Mouse (Mus musculus) midbrain, embryonic 12.5 days (tissue): ENCODE measurements around the gene 1700016K19Rik. TPM values are rescaled to one million over a fixed set of nuclear protein-coding genes. Genes with fewer than 3 reads are reported as not detected.

Experiments
- ATAC-seq: fragments of 200-750 bp; cut with Nextera tagmentation; 2 replicates; pipeline ENCODE4 v1.8.0; 2017; ENCODE audit warnings: low read depth, moderate TSS enrichment, moderate library complexity; ENCODE audit not compliant: low FRiP score
- H3K27ac ChIP-seq: fragments of 300-500 bp; sonication (generic); replicated peaks from 2 replicates; pipeline ENCODE4 v1.5.1; 2016; ENCODE audit warnings: mild to moderate bottlenecking
- H3K27me3 ChIP-seq: fragments of 300-500 bp; sonication (generic); 2 replicates; pipeline ENCODE4 v1.6.1; 2016; ENCODE audit warnings: mild to moderate bottlenecking
- H3K36me3 ChIP-seq: fragments of 300-500 bp; sonication (generic); 2 replicates; pipeline ENCODE4 v1.6.1; 2016
- H3K4me1 ChIP-seq: fragments of 300-500 bp; sonication (generic); 2 replicates; pipeline ENCODE4 v1.6.1; 2016
- H3K4me2 ChIP-seq: fragments of 300-500 bp; sonication (generic); replicated peaks from 2 replicates; pipeline ENCODE4 v1.6.1; 2016; ENCODE audit warnings: mild to moderate bottlenecking, moderate library complexity
- H3K4me3 ChIP-seq: fragments of 300-500 bp; sonication (generic); 2 replicates; pipeline ENCODE4 v1.5.1; 2016; ENCODE audit warnings: mild to moderate bottlenecking
- H3K9ac ChIP-seq: fragments of 300-500 bp; sonication (generic); replicated peaks from 2 replicates; pipeline ENCODE4 v1.6.1; 2016; ENCODE audit warnings: mild to moderate bottlenecking, moderate library complexity
- H3K9me3 ChIP-seq: fragments of 300-500 bp; sonication (generic); 2 replicates; pipeline ENCODE4 v1.6.1; 2016; ENCODE audit warnings: mild to moderate bottlenecking
- WGBS: fragments of 180-500 bp; shearing (Covaris S2); methylation state at CpG from one replicate; pipeline ENCODE4 v1.1.7; 2016; 5-methylcytosine and 5-hydroxymethylcytosine counted together
- polyA plus RNA-seq: library from polyadenylated mRNA; unstranded; fragments of >200 nt; fragmentation: Nextera tagmentation; extraction: Ambion mirVana; gene quantifications from 2 replicates; pipeline ENCODE4 v1.2.1, GENCODE M21; 2016

The 1700016K19Rik gene
- polyA plus RNA-seq, 1 experiment from 2014 or later: 0.40 TPM

- peaks cover 67% of the 10 kb centered on the region for H3K27me3 ChIP-seq
- under 1% methylated on average over 80 of the region's 90 CpGs for WGBS
- peaks cover 45% of the 10 kb centered on the region for H3K4me1 ChIP-seq
- H3K4me2 ChIP-seq: peak overlapping the region; percentile 98
- H3K4me3 ChIP-seq: peak overlapping the region; percentile 63
- H3K9ac ChIP-seq: peak overlapping the region; percentile 60
- H3K9me3 ChIP-seq: no peaks in the 10 kb centered on the region
- peak; percentile 67 for ATAC-seq
- H3K36me3 ChIP-seq: no peaks in the 10 kb centered on the region
- no peak overlapping the region for H3K27ac ChIP-seq
Measured at GRCm38 (mm10) chr11:75966401-75967372, 33.0 kb upstream of the 1700016K19Rik start.

GRCm38 (mm10) chr11:75968761-75969160 is 31.0 kb upstream of the 1700016K19Rik start:
- no peak overlapping the region for H3K4me3 ChIP-seq
- no peak overlapping the region for H3K9ac ChIP-seq
- ATAC-seq: no peak
- peaks cover 53% of the 10 kb centered on the region for H3K27me3 ChIP-seq
- H3K27ac ChIP-seq: no peak overlapping the region
- whole genome bisulfite sequencing: 75% methylated on average over 6 of the region's 6 CpGs
- peaks cover 34% of the 10 kb centered on the region for H3K4me1 ChIP-seq
- no peak overlapping the region for H3K4me2 ChIP-seq
- H3K9me3 ChIP-seq: no peaks in the 10 kb centered on the region
- no peaks in the 10 kb centered on the region for H3K36me3 ChIP-seq

DNA sequence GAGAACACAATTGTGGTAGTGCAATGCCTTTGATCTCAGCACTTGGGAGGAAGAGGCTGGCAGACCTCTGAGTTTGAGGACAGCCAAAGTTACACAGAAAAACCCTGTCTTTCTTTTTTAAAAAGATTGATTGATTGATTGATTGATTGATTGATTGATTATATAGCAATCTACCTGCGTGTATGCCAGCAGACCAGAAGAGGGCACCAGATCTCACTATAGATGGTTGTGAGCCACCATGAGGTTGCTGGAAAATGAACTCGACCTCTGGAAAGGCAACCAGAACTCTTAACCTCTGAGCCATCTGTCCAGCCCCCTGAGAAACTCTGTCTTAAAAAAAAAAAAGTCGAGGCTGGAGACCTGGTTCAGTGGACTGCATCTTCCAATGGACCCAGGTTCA is 29.1 kb upstream of the 1700016K19Rik start:
- Histone ChIP-seq H3K9ac (no peak overlapping the region), H3K4me2 (no peak overlapping the region), H3K27me3 (peaks cover 40% of the 10 kb centered on the region), H3K4me1 (peaks cover 15% of the 10 kb centered on the region), H3K27ac (no peak overlapping the region), H3K9me3 (no peaks in the 10 kb centered on the region), H3K36me3 (no peaks in the 10 kb centered on the region), H3K4me3 (no peak overlapping the region)
- WGBS: 23% methylated on average over 3 of the region's 3 CpGs
- ATAC-seq: no peak

DNA sequence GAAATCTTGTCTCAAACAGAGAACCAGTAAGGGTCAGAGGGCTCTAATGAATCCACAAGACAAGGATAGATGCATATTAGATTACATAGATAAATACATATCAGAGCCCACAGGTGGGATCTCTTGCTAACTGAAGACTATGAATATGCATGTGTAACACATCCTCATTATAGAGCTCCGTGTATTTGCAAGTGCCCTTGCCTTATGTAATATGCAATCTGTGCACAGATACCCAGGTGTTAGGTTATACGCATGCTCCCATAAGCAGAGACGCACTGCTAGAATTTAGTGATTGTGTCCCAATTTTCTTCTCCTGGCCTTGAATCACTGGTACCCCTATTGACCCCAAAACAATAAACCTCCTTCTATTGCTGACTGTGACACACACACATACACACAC is 27.5 kb upstream of the 1700016K19Rik start:
- no peak for ATAC-seq
- Histone ChIP-seq H3K9me3 (no peaks in the 10 kb centered on the region), H3K4me2 (no peak overlapping the region), H3K36me3 (no peaks in the 10 kb centered on the region), H3K4me1 (peaks cover 3% of the 10 kb centered on the region; the same call in 1 of the 2 replicates), H3K4me3 (no peak overlapping the region), H3K27me3 (peaks cover 24% of the 10 kb centered on the region), H3K9ac (no peak overlapping the region), H3K27ac (no peak overlapping the region)
- WGBS: 91% methylated on average over 3 of the region's 3 CpGs

- Histone ChIP-seq H3K4me1 (no peaks in the 10 kb centered on the region), H3K4me2 (no peak overlapping the region), H3K27ac (no peak overlapping the region), H3K9ac (no peak overlapping the region), H3K4me3 (no peak overlapping the region), H3K36me3 (no peaks in the 10 kb centered on the region), H3K9me3 (no peaks in the 10 kb centered on the region), H3K27me3 (peaks cover 16% of the 10 kb centered on the region)
- no peak for ATAC-seq
- WGBS: 25% methylated on average over 7 of the region's 7 CpGs
Measured at GRCm38 (mm10) chr11:75972916-75973567, 26.7 kb upstream of the 1700016K19Rik start.

- Histone ChIP-seq H3K27me3 (peaks cover 7% of the 10 kb centered on the region), H3K4me2 (no peak overlapping the region), H3K36me3 (no peaks in the 10 kb centered on the region), H3K27ac (no peak overlapping the region), H3K4me1 (no peaks in the 10 kb centered on the region), H3K9ac (no peak overlapping the region), H3K4me3 (no peak overlapping the region), H3K9me3 (no peaks in the 10 kb centered on the region)
- ATAC-seq: no peak
- 97% methylated on average over 1 of the region's 1 CpGs for WGBS
Measured at GRCm38 (mm10) chr11:75973988-75974387, 25.7 kb upstream of the 1700016K19Rik start.

DNA sequence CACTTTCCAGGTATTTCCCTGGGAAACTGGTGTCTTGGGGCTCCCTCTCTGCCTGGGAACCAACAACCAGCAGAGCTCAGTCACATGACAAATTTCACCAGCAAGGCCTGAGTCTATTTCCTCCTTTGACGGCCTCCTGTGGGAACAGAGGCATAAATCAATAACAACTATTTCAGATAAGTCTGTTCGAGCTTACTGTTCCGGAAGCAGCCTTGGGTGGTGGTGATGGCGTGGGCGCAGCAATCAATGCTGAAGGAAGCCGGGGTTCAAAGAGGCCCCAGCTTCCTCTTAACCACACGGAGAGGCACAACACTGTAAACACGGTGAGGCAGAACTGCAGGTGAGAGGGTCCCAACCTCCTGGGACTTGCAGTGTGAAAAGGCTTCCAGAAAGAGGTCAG is 23.0 kb upstream of the 1700016K19Rik start:
- no peak overlapping the region for H3K4me3 ChIP-seq
- no peaks in the 10 kb centered on the region for H3K27me3 ChIP-seq
- 75% methylated on average over 8 of the region's 8 CpGs for WGBS
- H3K27ac ChIP-seq: no peak overlapping the region
- ATAC-seq: no peak
- no peak overlapping the region for H3K9ac ChIP-seq
- no peak overlapping the region for H3K4me2 ChIP-seq
- no peaks in the 10 kb centered on the region for H3K9me3 ChIP-seq
- no peaks in the 10 kb centered on the region for H3K4me1 ChIP-seq
- no peaks in the 10 kb centered on the region for H3K36me3 ChIP-seq

DNA sequence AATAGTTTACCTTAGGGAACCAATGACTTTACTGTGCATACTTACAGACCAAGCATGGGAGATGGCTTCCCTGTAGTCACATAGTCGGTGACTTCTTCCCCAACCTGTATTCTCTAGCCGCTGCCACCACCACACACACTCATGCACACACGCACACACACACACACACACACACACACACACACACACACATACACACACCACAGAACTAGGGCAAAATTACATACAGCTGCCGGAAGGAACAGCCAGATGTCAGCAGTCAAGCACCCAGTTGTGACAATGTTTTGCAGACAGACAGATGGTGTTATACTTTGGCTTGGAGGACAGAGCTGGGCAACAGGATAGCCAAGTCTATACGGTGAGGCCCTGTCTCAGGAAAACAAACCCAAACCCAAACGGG is 21.7 kb upstream of the 1700016K19Rik start:
- Histone ChIP-seq H3K4me1 (no peaks in the 10 kb centered on the region), H3K36me3 (no peaks in the 10 kb centered on the region), H3K27me3 (no peaks in the 10 kb centered on the region), H3K4me3 (no peak overlapping the region), H3K27ac (no peak overlapping the region), H3K9me3 (no peaks in the 10 kb centered on the region), H3K4me2 (no peak overlapping the region), H3K9ac (no peak overlapping the region)
- no peak for ATAC-seq
- WGBS: 77% methylated on average over 6 of the region's 6 CpGs

- H3K36me3 ChIP-seq: no peaks in the 10 kb centered on the region
- no peaks in the 10 kb centered on the region for H3K9me3 ChIP-seq
- WGBS: 27% methylated on average over 2 of the region's 2 CpGs
- H3K4me3 ChIP-seq: no peak overlapping the region
- no peak overlapping the region for H3K4me2 ChIP-seq
- ATAC-seq: no peak
- no peaks in the 10 kb centered on the region for H3K27me3 ChIP-seq
- H3K4me1 ChIP-seq: no peaks in the 10 kb centered on the region
- no peak overlapping the region for H3K27ac ChIP-seq
- H3K9ac ChIP-seq: no peak overlapping the region
Measured at GRCm38 (mm10) chr11:75980413-75980812, 19.3 kb upstream of the 1700016K19Rik start.

DNA sequence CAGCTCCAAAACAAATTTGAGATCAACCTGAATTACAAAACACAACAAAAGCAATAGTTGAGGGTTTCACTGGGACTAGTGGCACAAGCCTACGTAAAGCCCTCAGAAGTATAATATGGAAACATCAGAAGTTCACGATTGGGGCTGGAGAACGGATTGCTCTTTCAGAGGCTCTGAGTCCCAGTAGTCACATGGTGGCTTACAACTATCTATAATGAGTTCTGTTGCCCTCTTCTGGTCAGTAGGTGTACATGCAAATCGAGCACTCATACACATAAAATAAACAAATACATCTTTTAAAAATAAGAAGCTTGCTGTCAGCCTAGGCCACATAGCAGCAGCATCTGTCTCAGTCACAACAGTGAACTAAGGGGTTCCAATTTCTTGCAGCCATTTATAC is 16.5 kb upstream of the 1700016K19Rik start:
- no peaks in the 10 kb centered on the region for H3K36me3 ChIP-seq
- no peak overlapping the region for H3K9ac ChIP-seq
- 66% methylated on average over 4 of the region's 4 CpGs for WGBS

DNA sequence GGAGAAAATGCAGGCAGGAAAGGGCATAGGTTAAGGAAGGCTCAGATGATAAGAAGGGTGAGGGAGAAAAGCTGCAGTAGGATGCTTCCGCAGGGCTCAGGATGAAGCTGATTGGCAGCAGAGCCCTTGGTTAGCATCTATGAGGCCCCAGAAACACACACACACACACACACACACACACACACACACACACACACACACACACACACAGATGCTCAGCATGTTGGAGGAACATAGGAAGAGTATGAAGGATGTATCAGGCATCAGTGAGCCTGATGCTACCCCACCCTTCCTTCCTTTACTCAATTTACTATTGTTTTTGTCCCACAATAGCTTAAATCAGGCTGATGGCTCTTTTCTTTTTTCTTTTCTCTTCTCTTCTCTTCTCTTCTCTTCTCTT is 15.1 kb upstream of the 1700016K19Rik start:
- no peak overlapping the region for H3K4me2 ChIP-seq
- ATAC-seq: no peak
- H3K27ac ChIP-seq: no peak overlapping the region
- no peaks in the 10 kb centered on the region for H3K4me1 ChIP-seq
- no peaks in the 10 kb centered on the region for H3K9me3 ChIP-seq
- 92% methylated on average over 1 of the region's 1 CpGs for WGBS
- no peaks in the 10 kb centered on the region for H3K27me3 ChIP-seq
- H3K4me3 ChIP-seq: no peak overlapping the region
- H3K9ac ChIP-seq: no peak overlapping the region
- no peaks in the 10 kb centered on the region for H3K36me3 ChIP-seq

More for the DNA sequence above, 16.5 kb upstream of the 1700016K19Rik start:
- Histone ChIP-seq H3K27ac (no peak overlapping the region), H3K9me3 (no peaks in the 10 kb centered on the region), H3K4me1 (no peaks in the 10 kb centered on the region), H3K4me3 (no peak overlapping the region), H3K27me3 (no peaks in the 10 kb centered on the region), H3K4me2 (no peak overlapping the region)
- no peak for ATAC-seq

- Histone ChIP-seq H3K4me2 (no peak overlapping the region), H3K9ac (no peak overlapping the region), H3K4me3 (no peak overlapping the region), H3K27me3 (no peaks in the 10 kb centered on the region), H3K27ac (no peak overlapping the region), H3K9me3 (no peaks in the 10 kb centered on the region), H3K4me1 (no peaks in the 10 kb centered on the region), H3K36me3 (no peaks in the 10 kb centered on the region)
- no peak for ATAC-seq
- WGBS: 80% methylated on average over 7 of the region's 7 CpGs
Measured at GRCm38 (mm10) chr11:75985948-75986347, 13.8 kb upstream of the 1700016K19Rik start.
